8 mouse cellular contexts compared by ENCODE assay signal in genomic region chr5:92435025-92435584, GRCm38 (mm10). TPM values are rescaled to one million over a fixed set of nuclear protein-coding genes. Genes with fewer than 3 reads are reported as not detected.
A peak's percentile ranks its signal among the peaks of the same experiment; 100 is the strongest.
DNase-seq lines count a peak whose midpoint lies in the region; ATAC-seq and TF ChIP-seq lines count a peak whose summit lies in the region.

Gene Nup54 (minus strand): TSS chr5:92435219.

- peak within 1 kb of the TSS; percentile 97 for H3K9ac ChIP-seq in heart, embryonic 15.5 days
- peak within 1 kb of the TSS; percentile 89 for H3K9ac ChIP-seq in liver, embryonic 14.5 days (replicated peaks)
- peak within 1 kb of the TSS; percentile 83 for H3K9ac ChIP-seq in neural tube, embryonic 11.5 days (ENCODE audit: low read length)
- peak within 1 kb of the TSS; percentile 90 for H3K9ac ChIP-seq in stomach, postnatal 0 days (ENCODE audit: low read length)

- peak; percentile 94 to 97 for DNase-seq in CD8-positive naive resting alpha-beta T cell, adult 2 months (ENCODE audit: low read depth in 2 of 2, low spot score in 2 of 2)
- DNase-seq in c-Kit-positive CD71-negative TER-119-negative erythroid progenitor cells, embryonic 14.5 days (ENCODE audit: low read depth): peak; percentile 97
- DNase-seq in forebrain, embryonic 10.5 days (ENCODE audit: extremely low spot score, low spot score): peak; percentile 97
- peak; percentile 94 to 97 for DNase-seq in kidney, postnatal 25 days
- peak; percentile 93 to 94 (median 94) for DNase-seq in liver, embryonic 14.5 days (ENCODE audit: low read depth in 3 of 3, low spot score in 3 of 3)
- DNase-seq in neural tube, embryonic 11.5 days (ENCODE audit: low spot score): peak; percentile 94
- DNase-seq in stomach, postnatal 0 days (ENCODE audit: low spot score): peak; percentile 97

- H3K4me2 ChIP-seq in heart, embryonic 15.5 days: peak within 1 kb of the TSS; percentile 85
- H3K4me2 ChIP-seq in liver, embryonic 14.5 days (ENCODE audit: low read depth): peak within 1 kb of the TSS; percentile 94
- peak within 1 kb of the TSS; percentile 67 for H3K4me2 ChIP-seq in neural tube, embryonic 11.5 days (ENCODE audit: low read depth)
- peak within 1 kb of the TSS; percentile 95 for H3K4me2 ChIP-seq in stomach, postnatal 0 days (replicated peaks; ENCODE audit: low read depth)

- H3K36me3 ChIP-seq in forebrain, embryonic 10.5 days (replicated peaks): peaks cover 8% of the 10 kb centered on the region
- peaks cover 2% of the 10 kb centered on the region; the same call in 1 of the 2 replicates for H3K36me3 ChIP-seq in heart, embryonic 15.5 days
- H3K36me3 ChIP-seq in liver, embryonic 14.5 days (replicated peaks; ENCODE audit: control insufficient read depth, insufficient read depth, low read depth): no peaks in the 10 kb centered on the region; the same call in 1 of the 2 replicates
- no peaks in the 10 kb centered on the region for H3K36me3 ChIP-seq in neural tube, embryonic 11.5 days (ENCODE audit: control insufficient read depth, insufficient read depth, low read length)
- H3K36me3 ChIP-seq in stomach, postnatal 0 days (ENCODE audit: control insufficient read depth, insufficient read depth, low read length): no peaks in the 10 kb centered on the region

- no peaks in the 10 kb centered on the region for H3K27me3 ChIP-seq in forebrain, embryonic 10.5 days (ENCODE audit: poor library complexity, severe bottlenecking)
- H3K27me3 ChIP-seq in heart, embryonic 15.5 days: no peaks in the 10 kb centered on the region
- no peaks in the 10 kb centered on the region for H3K27me3 ChIP-seq in liver, embryonic 14.5 days (ENCODE audit: control insufficient read depth, insufficient read depth, low read length)
- H3K27me3 ChIP-seq in neural tube, embryonic 11.5 days (ENCODE audit: control insufficient read depth, insufficient read depth, low read length): no peaks in the 10 kb centered on the region
- no peaks in the 10 kb centered on the region for H3K27me3 ChIP-seq in stomach, postnatal 0 days (ENCODE audit: control insufficient read depth, insufficient read depth, low read length)

- no peak; the same call in 1 of the 2 replicates for TF ChIP-seq EP300 in liver, embryonic 14.5 days (IDR thresholded peaks at IDR 0.05; ENCODE audit: low read depth)
- no peak for TF ChIP-seq EP300 in stomach, postnatal 0 days (optimal IDR thresholded peaks at IDR 0.05)

- peak; percentile 99 for ATAC-seq in heart, embryonic 15.5 days (replicated peaks; ENCODE audit: insufficient number of reproducible peaks, insufficient read depth, low FRiP score, low read depth)
- peak; percentile 98 for ATAC-seq in liver, embryonic 14.5 days (ENCODE audit: insufficient read depth)
- peak; percentile 99 for ATAC-seq in neural tube, embryonic 11.5 days (ENCODE audit: insufficient read depth, low FRiP score, low TSS enrichment)
- peak; percentile 100 for ATAC-seq in stomach, postnatal 0 days (ENCODE audit: low FRiP score, low TSS enrichment)

- peak within 1 kb of the TSS; percentile 97 for H3K4me3 ChIP-seq in forebrain, embryonic 10.5 days
- peak within 1 kb of the TSS; percentile 98 for H3K4me3 ChIP-seq in heart, embryonic 15.5 days
- H3K4me3 ChIP-seq in liver, embryonic 14.5 days (ENCODE audit: insufficient read depth in 1 of 2, low read depth in 2 of 2, low read length in 2 of 2): peak within 1 kb of the TSS; percentile 90 to 93
- H3K4me3 ChIP-seq in neural tube, embryonic 11.5 days (ENCODE audit: low read depth, low read length): peak within 1 kb of the TSS; percentile 74
- peak within 1 kb of the TSS; percentile 98 for H3K4me3 ChIP-seq in stomach, postnatal 0 days (ENCODE audit: low read depth, low read length)

- under 1% methylated on average over 34 of the region's 34 CpGs for WGBS in forebrain, embryonic 10.5 days
- under 1% methylated on average over 34 of the region's 34 CpGs for WGBS in heart, embryonic 15.5 days
- under 1% methylated on average over 34 of the region's 34 CpGs for WGBS in liver, embryonic 14.5 days (ENCODE audit: insufficient replicate concordance)
- under 1% methylated on average over 34 of the region's 34 CpGs for WGBS in neural tube, embryonic 11.5 days
- under 1% methylated on average over 34 of the region's 34 CpGs for WGBS in stomach, postnatal 0 days

- peak within 1 kb of the TSS; percentile 98 for H3K27ac ChIP-seq in forebrain, embryonic 10.5 days
- peak within 1 kb of the TSS; percentile 91 for H3K27ac ChIP-seq in heart, embryonic 15.5 days
- peak within 1 kb of the TSS; percentile 58 for H3K27ac ChIP-seq in liver, embryonic 14.5 days
- H3K27ac ChIP-seq in neural tube, embryonic 11.5 days (ENCODE audit: low read depth, low read length): peak within 1 kb of the TSS; percentile 61; the same call in 1 of the 2 replicates
- peak within 1 kb of the TSS; percentile 88 for H3K27ac ChIP-seq in stomach, postnatal 0 days (replicated peaks)

- TF ChIP-seq CTCF in liver, embryonic 14.5 days (IDR thresholded peaks at IDR 0.05; ENCODE audit: low read depth): no peak
- no peak for TF ChIP-seq CTCF in stomach, postnatal 0 days (IDR thresholded peaks at IDR 0.05; ENCODE audit: low read depth)

- H3K4me1 ChIP-seq in forebrain, embryonic 10.5 days: peaks cover 19% of the 10 kb centered on the region
- peaks cover 15% of the 10 kb centered on the region for H3K4me1 ChIP-seq in heart, embryonic 15.5 days (replicated peaks)
- H3K4me1 ChIP-seq in liver, embryonic 14.5 days (replicated peaks; ENCODE audit: control insufficient read depth in 2 of 2, insufficient read depth in 2 of 2, low read length in 1 of 2): peaks cover 10 to 16% of the 10 kb centered on the region in 2 experiments
- no peaks in the 10 kb centered on the region; the same call in 1 of the 2 replicates for H3K4me1 ChIP-seq in neural tube, embryonic 11.5 days (ENCODE audit: control insufficient read depth, insufficient read depth, low read length)
- no peaks in the 10 kb centered on the region for H3K4me1 ChIP-seq in stomach, postnatal 0 days (replicated peaks; ENCODE audit: control insufficient read depth, insufficient read depth)

- H3K9me3 ChIP-seq in forebrain, embryonic 10.5 days: no peaks in the 10 kb centered on the region
- H3K9me3 ChIP-seq in heart, embryonic 15.5 days (replicated peaks): no peaks in the 10 kb centered on the region
- no peaks in the 10 kb centered on the region for H3K9me3 ChIP-seq in liver, embryonic 14.5 days (ENCODE audit: control insufficient read depth, low read length)
- no peaks in the 10 kb centered on the region for H3K9me3 ChIP-seq in neural tube, embryonic 11.5 days (ENCODE audit: control insufficient read depth, low read length)
- no peaks in the 10 kb centered on the region for H3K9me3 ChIP-seq in stomach, postnatal 0 days (ENCODE audit: control insufficient read depth, low read length)

RNA-seq across cellular contexts. Expression of gene Nup54, which starts in this region (rescaled TPM):
- polyA plus RNA-seq in forebrain, embryonic 10.5 days (2016; fragmentation: Nextera tagmentation; extraction: Ambion mirVana): 75.1 and 75.8 TPM in 2 replicates
- 31.2 and 33.7 TPM in 2 replicates for polyA plus RNA-seq in heart, embryonic 15.5 days (2015; fragmentation: Nextera tagmentation; extraction: Ambion mirVana)
- polyA plus RNA-seq in liver, embryonic 14.5 days (2012; rRNA removed): 14.5 and 20.7 TPM in 2 replicates
- polyA plus RNA-seq in liver, embryonic 14.5 days (2014; fragmentation: Nextera tagmentation; extraction: Ambion mirVana): 26.6 and 31.9 TPM in 2 replicates
- 64.2 and 67.0 TPM in 2 replicates for polyA plus RNA-seq in neural tube, embryonic 11.5 days (2014; fragmentation: Nextera tagmentation; extraction: Ambion mirVana)
- polyA plus RNA-seq in stomach, postnatal 0 days (2015; fragmentation: Nextera tagmentation; extraction: Ambion mirVana): 20.5 and 21.4 TPM in 2 replicates

Comparison
In these comparisons a context has a peak if more than half of its experiments do, and no peak if none do; other contexts are left out.
1. Peak in every context shown above with its lines: DNase-seq, ATAC-seq, H3K4me3 ChIP-seq and H3K27ac ChIP-seq.